Mouse (Mus musculus) lung, postnatal 25 days (tissue): ENCODE measurements at regions not wholly inside any gene's neighbourhood (a gene's known extent, or its start where the extent isn't known, plus 50 kb on each side); places are given as distances from the start of the nearest gene placed in this dataset.
"Not testable (repeated sequence)": the region's sequence is repeated elsewhere in the genome, so short reads cannot be mapped to it uniquely, and the experiment has no call there.

ENCODE experiments used
- DNase-seq: peaks from one replicate; pipeline ENCODE4 v3.0.0; 2022; ENCODE audit warnings: low spot score

DNA sequence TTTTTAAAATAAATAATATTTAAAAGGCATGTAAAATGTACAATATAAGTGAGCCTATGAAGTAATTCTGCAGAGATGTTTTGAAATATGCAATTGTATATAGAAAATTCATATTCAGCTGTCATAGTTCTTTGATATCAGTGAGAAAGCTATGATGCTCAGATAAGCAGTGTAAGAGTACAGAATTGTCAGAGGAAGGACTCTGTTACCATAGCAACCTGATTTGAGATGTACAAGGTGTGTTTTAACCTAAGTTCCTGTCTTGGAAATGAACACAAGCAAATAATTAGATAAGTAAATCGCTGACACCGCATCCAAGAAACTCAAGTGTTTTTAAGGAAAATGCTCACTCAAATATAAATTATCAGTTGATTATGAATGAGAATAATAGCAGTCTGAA, 271.8 kb downstream of the Gabrg2 start:
- DNase-seq = no peak

- DNase-seq = no peak
Measured at GRCm38 (mm10) chr11:41716616-41717015, 284.0 kb downstream of the Gabrg2 start.

GRCm38 (mm10) chr11:41690682-41691081, 310.0 kb downstream of the Gabrg2 start:
- DNase-seq = no peak

GRCm38 (mm10) chr11:41682991-41683390, 317.7 kb downstream of the Gabrg2 start:
- DNase-seq = no peak

GRCm38 (mm10) chr11:41652566-41652965, 348.1 kb downstream of the Gabrg2 start:
- no peak for DNase-seq

GRCm38 (mm10) chr11:41645502-41645891, 355.2 kb downstream of the Gabrg2 start:
- DNase-seq = no peak

- DNase-seq = peak; percentile 1
Measured at GRCm38 (mm10) chr11:41644725-41645501, 355.7 kb downstream of the Gabrg2 start.

GRCm38 (mm10) chr11:41644083-41644482, 356.6 kb downstream of the Gabrg2 start:
- DNase-seq = no peak

DNA sequence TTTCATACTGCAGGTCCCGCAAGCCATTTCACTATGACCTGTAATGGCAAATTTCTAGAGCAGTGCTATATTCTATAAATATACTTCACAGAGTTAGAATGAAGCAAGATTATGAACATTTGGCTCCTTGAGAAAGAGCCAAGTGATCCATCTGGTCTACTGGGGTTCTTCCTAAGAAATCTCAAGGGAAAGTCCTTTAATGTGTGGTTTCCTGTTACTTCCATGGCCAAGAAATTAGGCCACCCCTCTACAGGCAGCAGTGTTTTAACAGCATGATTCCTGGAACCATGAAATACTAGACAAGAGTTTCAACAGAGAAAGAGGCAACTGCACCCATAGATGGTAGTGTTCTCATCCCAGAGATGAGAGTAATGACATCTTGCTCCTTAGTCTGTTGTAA, 401.7 kb downstream of the Gabrg2 start:
- no peak for DNase-seq

GRCm38 (mm10) chr11:41598431-41598830, 402.2 kb downstream of the Gabrg2 start:
- DNase-seq = no peak

DNA sequence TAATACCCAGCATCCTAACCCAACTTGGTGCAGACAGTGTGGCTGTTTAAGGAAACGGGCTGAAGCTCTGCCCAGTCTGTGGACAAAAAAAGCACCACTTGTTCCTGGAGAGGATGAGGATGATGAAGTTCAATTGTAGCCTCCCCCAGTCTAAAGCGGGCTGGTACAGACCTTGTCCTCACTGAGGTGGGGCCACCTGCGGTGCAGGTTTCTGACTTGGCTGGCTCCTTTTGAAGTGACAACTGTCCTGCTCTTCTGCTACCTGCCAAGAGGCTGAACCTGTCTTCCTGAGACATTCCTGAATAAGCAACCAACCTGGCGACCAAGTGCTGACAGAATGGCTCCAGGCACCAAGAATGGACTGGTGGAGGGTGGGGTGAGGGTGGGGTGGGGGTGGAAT, 409.2 kb downstream of the Gabrg2 start:
- DNase-seq = not testable (repeated sequence)
